Mouse (Mus musculus) kidney, embryonic 14.5 days (tissue): ENCODE measurements around the gene Tle3. TPM values are rescaled to one million over a fixed set of nuclear protein-coding genes. Genes with fewer than 3 reads are reported as not detected.

ENCODE experiments used
- ATAC-seq: fragments of 200-750 bp; cut with Nextera tagmentation; 2 replicates; pipeline ENCODE4 v1.8.0; 2017; ENCODE audit warnings: moderate number of reproducible peaks, mild to moderate bottlenecking, moderate TSS enrichment, moderate library complexity; ENCODE audit not compliant: low FRiP score, low TSS enrichment
- H3K27ac ChIP-seq: fragments of 300-500 bp; sonication (generic); 2 replicates; pipeline ENCODE4 v1.5.1; 2014; ENCODE audit warnings: low read depth, mild to moderate bottlenecking, low read length, moderate library complexity, mixed read lengths
- H3K27me3 ChIP-seq: fragments of 300-500 bp; sonication (generic); 2 replicates; pipeline ENCODE4 v1.6.1; 2014; ENCODE audit warnings: mild to moderate bottlenecking, low read length; ENCODE audit not compliant: control insufficient read depth, insufficient read depth
- H3K36me3 ChIP-seq: fragments of 300-500 bp; sonication (generic); 2 replicates; pipeline ENCODE4 v1.6.1; 2014; ENCODE audit warnings: low read length, mixed read lengths; ENCODE audit not compliant: control insufficient read depth, insufficient read depth
- H3K4me1 ChIP-seq: fragments of 300-500 bp; sonication (generic); 2 replicates; pipeline ENCODE4 v1.6.1; 2014; ENCODE audit warnings: low read length, mixed read lengths; ENCODE audit not compliant: control insufficient read depth, insufficient read depth
- H3K4me2 ChIP-seq: fragments of 300-500 bp; sonication (generic); replicated peaks from 2 replicates; pipeline ENCODE4 v1.6.1; 2014; ENCODE audit warnings: low read depth, mild to moderate bottlenecking, low read length
- H3K4me3 ChIP-seq: fragments of 300-500 bp; sonication (generic); 2 replicates; pipeline ENCODE4 v1.5.1; 2014; ENCODE audit warnings: mild to moderate bottlenecking, low read length
- H3K9ac ChIP-seq: fragments of 300-500 bp; sonication (generic); 2 replicates; pipeline ENCODE4 v1.6.1; 2014; ENCODE audit warnings: low read depth, mild to moderate bottlenecking, low read length, moderate library complexity
- H3K9me3 ChIP-seq: fragments of 300-500 bp; sonication (generic); 2 replicates; pipeline ENCODE4 v1.6.1; 2016; ENCODE audit warnings: low read length; ENCODE audit not compliant: control insufficient read depth
- WGBS: fragments of 180-500 bp; shearing (Covaris S2); extraction: QIAGEN DNeasy Blood & Tissue Kit; methylation state at CpG from one replicate; pipeline ENCODE4 v1.1.7; 2014; 5-methylcytosine and 5-hydroxymethylcytosine counted together
- polyA plus RNA-seq: library from polyadenylated mRNA; unstranded; fragments of >200 nt; fragmentation: Nextera tagmentation; extraction: Ambion mirVana; gene quantifications from 2 replicates; pipeline ENCODE4 v1.2.1, GENCODE M21; 2014

Gene Tle3
- polyA plus RNA-seq, 1 experiment from 2014 or later = 33.7 TPM

DNA sequence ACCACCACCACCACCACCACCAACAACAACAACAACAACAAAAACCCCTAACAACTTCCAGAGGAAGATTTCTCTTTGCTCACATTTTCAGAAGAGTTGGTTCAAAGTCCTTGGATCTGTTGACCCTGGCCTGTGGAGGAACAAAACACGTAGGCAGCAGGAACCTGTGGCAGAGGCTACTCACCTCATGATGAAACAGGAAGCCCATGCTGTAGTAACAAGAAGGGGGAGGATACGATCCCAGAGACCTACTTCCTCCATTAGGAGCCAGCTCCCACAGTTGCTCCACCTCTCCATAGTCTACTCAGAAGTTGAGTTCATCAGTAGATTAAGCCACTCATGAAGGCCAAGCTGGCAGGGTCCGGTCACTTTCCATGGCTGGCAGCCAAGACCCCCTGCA lies 52.1 kb downstream of the Tle3 start:
- Histone ChIP-seq H3K27me3 (no peaks in the 10 kb centered on the region), H3K9me3 (peaks cover 2% of the 10 kb centered on the region; the same call in 1 of the 2 replicates), H3K27ac (no peak overlapping the region), H3K4me3 (no peak overlapping the region), H3K9ac (no peak overlapping the region), H3K4me2 (no peak overlapping the region), H3K4me1 (no peaks in the 10 kb centered on the region), H3K36me3 (peaks cover 2% of the 10 kb centered on the region; the same call in 1 of the 2 replicates)
- WGBS = 79% methylated on average over 3 of the region's 3 CpGs
- no peak for ATAC-seq

DNA sequence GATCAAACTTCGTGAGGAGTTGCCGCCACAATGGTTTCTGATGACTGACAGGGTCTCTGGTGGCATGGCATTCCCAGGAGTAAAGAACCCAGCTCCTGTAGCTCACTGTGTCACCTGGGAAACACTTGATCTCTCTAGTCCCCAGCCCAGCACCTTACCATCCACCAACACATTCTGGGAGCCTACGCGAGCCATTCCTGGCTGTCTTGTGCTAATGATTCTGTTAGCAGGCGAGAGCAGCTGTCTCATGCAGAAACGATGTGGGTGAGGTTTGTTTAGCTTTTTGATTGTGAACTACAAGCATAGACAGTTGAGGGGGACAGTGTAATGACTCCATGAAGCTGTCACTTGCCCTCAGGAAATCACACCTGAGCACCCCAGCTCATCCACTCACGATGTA lies 54.3 kb downstream of the Tle3 start:
- ATAC-seq = no peak
- WGBS = 81% methylated on average over 7 of the region's 7 CpGs
- Histone ChIP-seq H3K4me2 (no peak overlapping the region), H3K9me3 (peaks cover 1% of the 10 kb centered on the region; the same call in 1 of the 2 replicates), H3K9ac (no peak overlapping the region), H3K27ac (no peak overlapping the region), H3K4me1 (no peaks in the 10 kb centered on the region), H3K4me3 (no peak overlapping the region), H3K27me3 (no peaks in the 10 kb centered on the region), H3K36me3 (no peaks in the 10 kb centered on the region)

DNA sequence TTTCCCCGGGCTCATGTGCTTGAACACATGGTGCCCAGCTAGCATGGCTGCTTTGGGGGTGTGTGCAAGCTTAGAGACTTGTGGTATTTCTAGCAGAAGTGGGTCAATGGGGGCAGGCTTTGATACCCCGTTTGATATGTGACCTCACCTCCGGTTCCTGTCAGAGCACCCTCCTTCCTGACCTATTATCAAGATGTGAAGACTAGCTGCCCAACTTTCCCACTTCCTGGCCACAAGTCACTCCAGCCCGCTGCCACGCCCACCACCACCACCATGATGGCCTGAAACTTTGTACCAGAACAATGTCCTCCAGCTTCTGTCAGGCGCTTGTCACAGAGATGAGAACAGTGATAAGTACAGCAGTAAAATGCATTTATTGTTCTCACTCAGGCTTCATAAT lies 54.9 kb downstream of the Tle3 start:
- Histone ChIP-seq H3K9me3 (no peaks in the 10 kb centered on the region), H3K27me3 (no peaks in the 10 kb centered on the region), H3K4me1 (no peaks in the 10 kb centered on the region), H3K9ac (no peak overlapping the region), H3K4me3 (no peak overlapping the region), H3K4me2 (no peak overlapping the region), H3K36me3 (no peaks in the 10 kb centered on the region), H3K27ac (no peak overlapping the region)
- 78% methylated on average over 6 of the region's 6 CpGs for WGBS
- ATAC-seq = no peak

DNA sequence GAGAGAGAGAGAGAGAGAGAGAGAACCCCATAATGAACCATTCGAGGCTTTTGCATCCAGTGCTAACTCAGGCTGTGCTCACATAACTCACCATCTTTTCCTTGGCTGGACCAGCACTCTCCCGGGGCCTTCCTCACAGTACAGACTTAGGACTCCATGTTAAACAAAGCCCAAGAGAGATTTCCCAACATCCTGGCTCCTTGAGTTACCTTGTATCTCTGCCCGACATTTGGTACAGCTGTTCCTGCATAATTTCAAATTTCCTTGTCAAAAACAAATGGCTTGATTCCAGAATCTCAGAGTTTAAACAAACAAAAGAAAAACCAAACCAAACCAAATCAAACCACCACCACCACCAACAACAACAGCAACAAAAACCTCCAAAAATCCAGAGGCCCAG lies 55.7 kb downstream of the Tle3 start:
- Histone ChIP-seq H3K27ac (no peak overlapping the region), H3K4me2 (no peak overlapping the region), H3K4me3 (no peak overlapping the region), H3K9me3 (no peaks in the 10 kb centered on the region), H3K9ac (no peak overlapping the region), H3K36me3 (no peaks in the 10 kb centered on the region), H3K4me1 (no peaks in the 10 kb centered on the region), H3K27me3 (0 out of 2 replicates have a peak, but pooled peaks cover 3% of the 10 kb centered on the region)
- WGBS = 82% methylated on average over 3 of the region's 3 CpGs
- no peak for ATAC-seq

DNA sequence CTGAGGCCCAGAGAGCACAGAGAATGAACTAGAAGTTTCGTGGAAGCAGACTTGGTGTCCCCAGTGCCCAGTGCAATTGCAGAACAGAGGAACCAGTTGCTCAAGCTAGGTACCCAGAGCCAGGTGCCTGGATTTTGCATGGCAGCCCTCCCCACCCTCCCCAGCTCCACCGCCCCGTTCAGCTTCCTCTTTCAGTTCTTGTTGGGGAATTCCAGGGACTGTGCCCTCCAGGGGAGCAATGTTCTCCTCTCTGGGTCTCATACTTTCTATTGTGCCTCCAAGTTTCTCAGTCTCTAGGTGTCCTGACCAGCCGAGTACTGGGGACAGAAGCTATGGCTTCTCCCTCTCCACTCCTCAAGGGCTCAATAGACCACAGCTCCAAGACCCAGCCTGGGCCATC lies 59.7 kb downstream of the Tle3 start:
- H3K9ac ChIP-seq = no peak overlapping the region
- no peak overlapping the region for H3K4me3 ChIP-seq
- no peaks in the 10 kb centered on the region for H3K9me3 ChIP-seq
- no peak for ATAC-seq
- H3K4me1 ChIP-seq = peaks cover 7% of the 10 kb centered on the region; the same call in 1 of the 2 replicates
- H3K4me2 ChIP-seq = no peak overlapping the region
- 93% methylated on average over 2 of the region's 4 CpGs for WGBS
- H3K27me3 ChIP-seq = 0 out of 2 replicates have a peak, but pooled peaks cover 3% of the 10 kb centered on the region
- no peaks in the 10 kb centered on the region for H3K36me3 ChIP-seq
- H3K27ac ChIP-seq = no peak overlapping the region

DNA sequence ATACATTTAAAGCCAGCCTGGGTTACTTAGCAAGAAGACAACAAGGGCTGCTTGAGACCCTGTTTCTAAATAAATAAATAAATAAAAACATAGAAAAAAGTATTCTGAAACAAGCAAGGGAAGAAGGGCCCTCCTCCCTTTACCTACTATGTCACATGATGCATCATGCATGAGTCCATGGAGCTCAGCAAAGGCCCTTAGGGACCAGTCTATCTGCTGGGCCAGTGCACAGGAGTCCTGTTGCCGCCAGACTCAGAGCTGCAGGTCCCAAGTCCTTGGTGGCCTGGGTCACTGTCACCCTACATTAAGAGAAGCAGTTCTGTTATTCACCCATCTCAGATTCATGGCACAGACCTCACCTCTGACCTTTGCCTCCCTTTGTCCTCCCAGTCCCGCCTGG lies 61.0 kb downstream of the Tle3 start:
- H3K27ac ChIP-seq = no peak overlapping the region
- no peak for ATAC-seq
- 60% methylated on average over 2 of the region's 2 CpGs for WGBS
- H3K9ac ChIP-seq = no peak overlapping the region
- no peaks in the 10 kb centered on the region for H3K36me3 ChIP-seq
- no peak overlapping the region for H3K4me3 ChIP-seq
- H3K4me1 ChIP-seq = peaks cover 7% of the 10 kb centered on the region; the same call in 1 of the 2 replicates
- no peaks in the 10 kb centered on the region for H3K9me3 ChIP-seq
- no peak overlapping the region for H3K4me2 ChIP-seq
- H3K27me3 ChIP-seq = 0 out of 2 replicates have a peak, but pooled peaks cover 3% of the 10 kb centered on the region

DNA sequence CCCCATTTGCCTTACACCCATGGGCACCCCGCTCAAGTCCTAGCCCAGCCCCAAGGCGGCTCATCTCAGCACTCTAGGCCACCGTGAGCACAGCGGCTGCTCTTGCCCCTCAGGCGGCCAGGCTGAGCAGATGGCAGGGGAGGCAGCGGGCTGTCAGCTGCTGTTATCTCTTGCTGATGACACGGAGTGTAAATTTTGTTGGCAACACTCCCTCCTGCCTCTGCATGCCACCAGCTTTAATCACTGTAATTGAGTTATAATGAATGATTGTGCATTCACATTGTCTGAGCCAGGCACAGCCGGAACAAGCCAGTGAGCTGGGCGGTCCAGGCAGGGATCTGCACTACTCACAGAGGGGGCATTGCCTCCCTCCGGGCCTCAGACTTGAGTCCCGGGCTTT lies 61.9 kb downstream of the Tle3 start:
- Histone ChIP-seq H3K4me3 (no peak overlapping the region), H3K27me3 (0 out of 2 replicates have a peak, but pooled peaks cover 3% of the 10 kb centered on the region), H3K4me1 (peaks cover 7% of the 10 kb centered on the region; the same call in 1 of the 2 replicates), H3K27ac (no peak overlapping the region), H3K9me3 (no peaks in the 10 kb centered on the region), H3K4me2 (no peak overlapping the region), H3K9ac (no peak overlapping the region), H3K36me3 (no peaks in the 10 kb centered on the region)
- 49% methylated on average over 11 of the region's 11 CpGs for whole genome bisulfite sequencing
- ATAC-seq = 0 out of 2 replicates have a peak, but pooled peaks have one; percentile 30

DNA sequence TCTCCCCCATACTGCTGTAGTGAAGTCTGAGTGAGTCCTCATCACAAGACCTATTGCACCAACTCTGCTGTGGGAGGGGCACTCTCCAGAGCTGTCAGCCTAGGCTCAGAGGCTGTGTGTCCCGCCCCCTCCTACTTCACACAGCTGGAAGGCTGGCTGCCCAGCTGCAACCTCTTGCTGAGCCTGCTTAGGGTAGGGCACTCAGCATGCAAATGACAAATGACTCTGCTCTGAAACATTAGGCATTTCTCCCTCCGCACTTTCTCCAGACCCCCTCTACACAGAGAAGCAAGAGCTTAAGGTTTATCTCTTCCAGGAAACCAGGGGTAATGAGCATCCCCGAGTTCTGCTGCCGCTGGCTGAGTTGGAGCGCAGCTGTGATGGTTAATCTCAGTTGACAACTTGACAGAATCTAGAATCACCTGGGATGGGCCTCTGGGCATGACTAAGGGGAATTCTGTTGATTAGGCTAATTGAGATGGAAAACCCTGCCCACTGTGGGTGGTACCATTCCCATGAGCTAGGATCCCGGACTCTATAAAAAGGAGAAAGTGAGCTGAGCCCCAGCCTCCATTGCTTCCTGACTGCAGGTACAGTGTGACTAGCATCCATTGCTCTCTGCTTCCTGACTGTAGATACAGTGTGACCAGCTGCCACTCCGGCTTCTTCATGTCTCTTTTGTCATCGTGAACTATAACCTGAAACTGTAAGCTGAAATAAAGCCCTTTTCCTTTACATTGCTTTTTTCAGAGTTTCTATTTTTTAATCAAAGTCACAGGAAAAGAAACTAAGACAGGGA lies 63.2 kb downstream of the Tle3 start:
- WGBS = 37% methylated on average over 8 of the region's 8 CpGs
- peak; percentile 67; the same call in 1 of the 2 replicates for ATAC-seq

DNA sequence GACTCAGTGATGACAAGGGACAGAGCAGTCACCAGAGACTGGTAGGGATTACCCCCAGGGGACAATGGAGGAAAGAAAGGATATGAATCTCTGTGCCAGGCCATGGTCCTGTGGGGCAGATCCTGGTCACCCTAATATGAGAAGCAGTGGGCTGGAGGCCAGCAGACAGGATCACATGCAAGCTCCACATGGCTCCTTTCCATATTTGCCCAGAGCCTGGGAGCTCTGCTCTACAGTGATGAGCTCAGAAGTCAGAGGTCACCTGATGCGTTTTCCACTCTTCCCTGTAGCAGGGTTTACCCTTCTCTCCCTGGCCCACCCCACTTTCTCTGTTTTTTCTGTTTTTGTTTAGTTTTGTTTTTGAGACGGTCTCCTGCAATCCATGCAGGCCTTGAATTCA lies 63.9 kb downstream of the Tle3 start:
- Histone ChIP-seq H3K27me3 (0 out of 2 replicates have a peak, but pooled peaks cover 3% of the 10 kb centered on the region), H3K4me1 (peaks cover 7% of the 10 kb centered on the region; the same call in 1 of the 2 replicates), H3K9ac (no peak overlapping the region), H3K27ac (no peak overlapping the region), H3K4me3 (no peak overlapping the region), H3K36me3 (no peaks in the 10 kb centered on the region), H3K4me2 (no peak overlapping the region), H3K9me3 (no peaks in the 10 kb centered on the region)
- ATAC-seq = no peak
- 75% methylated on average over 2 of the region's 2 CpGs for WGBS

More for the DNA sequence above, 63.2 kb downstream of the Tle3 start:
- Histone ChIP-seq H3K36me3 (no peaks in the 10 kb centered on the region), H3K4me3 (no peak overlapping the region), H3K27me3 (0 out of 2 replicates have a peak, but pooled peaks cover 3% of the 10 kb centered on the region), H3K4me2 (no peak overlapping the region), H3K9ac (no peak overlapping the region), H3K4me1 (peaks cover 7% of the 10 kb centered on the region; the same call in 1 of the 2 replicates), H3K27ac (no peak overlapping the region), H3K9me3 (no peaks in the 10 kb centered on the region)
